Mouse (Mus musculus) gastrocnemius, postnatal 25 days (tissue): ENCODE measurements around the gene Gm11937. TPM values are rescaled to one million over a fixed set of nuclear protein-coding genes. Genes with fewer than 3 reads are reported as not detected.

Source experiments
- DNase-seq: peaks from one replicate; pipeline ENCODE4 v3.0.0; 2022
- total RNA-seq, 2 experiments: library from RNA; stranded (reverse); gene quantifications; 1 replicate in 1 of 2; 2 replicates in 1 of 2; pipeline ENCODE4 v1.2.3; 2021

Gene Gm11937
- total RNA-seq, 2 experiments from 2014 or later: not detected

DNA sequence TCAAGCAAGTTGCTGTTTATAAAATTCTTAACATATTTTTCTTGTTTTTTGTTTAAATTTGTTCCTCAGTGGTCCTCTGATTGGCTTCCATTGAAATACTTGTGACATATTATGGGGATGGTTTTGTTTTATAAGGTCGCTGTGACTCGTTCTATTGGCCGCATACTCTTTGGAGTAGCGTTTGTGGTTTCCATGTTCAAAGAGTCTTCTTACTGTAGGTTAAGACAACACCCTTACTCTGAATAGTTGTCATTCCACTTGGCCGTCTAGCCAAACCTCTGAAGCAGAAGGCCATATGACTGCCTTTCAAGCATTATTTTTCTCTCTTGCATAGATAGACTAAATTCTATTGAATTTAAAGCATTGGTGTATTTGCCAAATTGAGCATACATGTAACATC lies 28.9 kb downstream of the Gm11937 start:
- DNase-seq: no peak

DNA sequence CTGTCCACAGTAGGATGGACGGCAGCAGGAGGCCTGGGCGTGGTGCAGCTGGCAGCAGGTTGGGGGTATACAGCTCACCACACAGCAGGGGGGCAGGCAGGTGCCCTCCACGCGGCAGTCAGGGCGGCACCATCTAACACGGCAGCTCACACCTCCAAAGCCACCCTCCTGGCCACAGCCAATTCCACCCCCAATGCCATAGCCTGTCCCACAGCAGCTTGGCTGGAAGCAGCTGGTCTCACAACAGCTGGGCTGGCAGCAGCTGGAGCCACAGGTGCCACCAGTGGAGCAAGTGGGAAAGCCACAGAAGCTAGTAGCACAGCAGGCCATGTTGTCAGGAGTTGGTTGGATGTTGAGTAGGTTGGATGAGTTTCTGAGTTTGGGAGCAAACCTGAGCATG lies 29.4 kb downstream of the Gm11937 start, which contains the start of gene Krtap1-5:
Krtap1-5 (minus strand) TSS at position 381 of the 400 bp plus-strand sequence.
- no peak for DNase-seq

DNA sequence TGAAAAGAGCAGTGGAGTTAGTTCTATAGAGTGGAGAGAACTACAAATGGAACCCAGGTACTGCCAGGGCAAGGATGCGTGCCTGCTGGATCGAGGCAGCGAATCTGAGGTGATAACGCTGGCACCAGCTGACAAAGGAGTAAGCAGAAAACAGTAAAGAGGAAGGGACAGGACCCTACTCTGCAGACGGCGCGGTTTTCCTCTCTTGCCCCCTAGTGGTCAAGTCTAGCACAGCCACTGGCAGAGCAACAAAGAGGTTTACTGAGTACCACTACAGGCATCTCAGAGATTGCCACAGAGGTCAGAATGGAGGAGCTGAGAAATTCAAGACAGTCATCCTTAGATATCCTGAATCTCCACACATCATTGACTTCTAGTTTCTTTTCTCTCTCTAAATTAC lies 35.9 kb downstream of the Gm11937 start:
- DNase-seq: peak; percentile 21

DNA sequence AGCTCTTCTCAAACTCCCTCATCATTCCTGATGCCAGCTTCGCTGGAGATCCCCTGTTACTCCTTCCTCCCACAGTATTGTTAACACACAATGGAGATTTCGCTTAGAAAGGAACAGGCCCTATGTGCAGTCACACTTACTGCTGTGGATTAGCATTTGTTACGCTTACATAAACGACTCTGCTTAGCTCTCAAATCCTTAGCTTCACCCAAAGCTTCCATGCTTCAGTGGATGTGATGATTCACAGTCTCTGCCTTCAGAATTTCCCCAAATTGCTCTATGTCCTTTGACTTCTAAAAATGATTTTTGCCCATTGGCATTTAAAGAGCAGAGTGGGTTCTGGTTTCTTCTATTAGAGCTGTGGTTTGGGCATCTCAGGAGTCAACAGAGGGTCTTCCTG lies 36.8 kb downstream of the Gm11937 start:
- no peak for DNase-seq

DNA sequence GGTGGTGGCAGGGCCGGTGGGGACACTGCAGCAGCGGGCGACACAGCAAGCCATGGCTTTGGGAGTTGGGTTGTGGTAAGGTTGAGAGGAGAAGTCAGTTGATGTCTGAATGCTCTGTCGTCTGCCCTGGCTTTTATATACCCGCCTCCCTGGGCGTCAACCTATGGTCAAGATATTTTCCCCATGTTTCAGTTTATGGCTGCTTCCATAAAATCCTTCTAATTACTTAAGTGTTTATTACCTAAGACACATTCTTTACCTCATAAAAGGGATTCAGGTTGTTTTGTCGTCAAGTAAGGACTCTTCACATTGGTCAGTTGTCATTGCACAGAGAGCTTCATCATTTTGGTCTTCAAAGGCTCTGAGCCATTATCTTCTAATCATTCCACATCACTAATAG lies 43.5 kb downstream of the Gm11937 start, which contains the start of gene Krtap3-1:
Krtap3-1 (minus strand) TSS at position 101 of the 400 bp plus-strand sequence.
- no peak for DNase-seq

DNA sequence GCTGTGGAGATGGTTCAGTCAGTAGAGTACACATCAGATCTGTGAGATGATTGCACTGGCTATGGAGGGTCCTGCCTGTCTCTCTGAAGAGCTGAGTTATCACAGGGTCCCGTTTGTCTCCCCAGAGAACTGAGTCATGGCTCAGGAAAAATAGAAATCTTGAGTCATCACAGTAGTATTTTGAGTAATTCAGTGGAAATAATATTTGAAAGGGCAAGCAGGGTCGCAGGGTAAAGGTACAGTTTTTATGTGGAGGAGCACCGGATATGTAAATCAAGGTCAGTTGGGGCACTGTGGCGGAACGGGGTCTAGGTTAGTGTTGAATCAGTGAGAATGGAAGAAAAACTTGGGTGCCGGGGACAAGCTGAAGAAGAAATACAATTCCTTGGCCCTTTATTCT lies 47.4 kb downstream of the Gm11937 start:
- DNase-seq: no peak

Other genes with a start within 250 kb of the Gm11937 start
- gene Krt28, start 235.3 kb downstream of the Gm11937 start, total RNA-seq: not detected
- gene Krt10, start 220.8 kb downstream of the Gm11937 start, total RNA-seq: 1 to 10 TPM; 4.0 to 5.5 TPM
- gene Krt12, start 187.9 kb downstream of the Gm11937 start, total RNA-seq: not detected
- not detected for gene Krt20, start 172.0 kb downstream of the Gm11937 start, total RNA-seq
- gene Krt23, start 117.1 kb downstream of the Gm11937 start, total RNA-seq: not detected
- gene Krt39, start 88.9 kb downstream of the Gm11937 start, total RNA-seq: not detected
- gene Krt40, start 67.0 kb downstream of the Gm11937 start, total RNA-seq: not detected
- not detected for gene Krtap3-3, start 59.3 kb downstream of the Gm11937 start, total RNA-seq
- gene Krtap3-2, start 53.3 kb downstream of the Gm11937 start, total RNA-seq: not detected
- gene Gm11939, start 50.7 kb downstream of the Gm11937 start, total RNA-seq: not detected
- gene Krtap3-1, start 43.6 kb downstream of the Gm11937 start, total RNA-seq: not detected
- gene Krtap1-5, start 29.2 kb downstream of the Gm11937 start, total RNA-seq: not detected
- gene Krtap1-4, start 26.5 kb downstream of the Gm11937 start, total RNA-seq: not detected
- gene Krtap1-3, start 18.9 kb downstream of the Gm11937 start, total RNA-seq: not detected
- gene Krtap9-3, start 12.1 kb downstream of the Gm11937 start, total RNA-seq: not detected
- gene Gm11938, start 6.9 kb downstream of the Gm11937 start, total RNA-seq: not detected
- gene Krtap2-4, start 4.7 kb upstream of the Gm11937 start, total RNA-seq: not detected
- gene Gm11562, start 10.2 kb upstream of the Gm11937 start, total RNA-seq: not detected
- gene Krtap4-1, start 18.0 kb upstream of the Gm11937 start, total RNA-seq: not detected
- gene Krtap4-2, start 24.9 kb upstream of the Gm11937 start, total RNA-seq: not detected
- not detected for gene Krtap4-7, start 33.9 kb upstream of the Gm11937 start, total RNA-seq
- gene Gm11555, start 40.0 kb upstream of the Gm11937 start, total RNA-seq: not detected
- not detected for gene Gm11563, start 48.8 kb upstream of the Gm11937 start, total RNA-seq
- not detected for gene Krtap4-6, start 55.8 kb upstream of the Gm11937 start, total RNA-seq
- not detected for gene Gm14190, start 80.6 kb upstream of the Gm11937 start, total RNA-seq
- gene Gm14180, start 124.1 kb upstream of the Gm11937 start, total RNA-seq: not detected
- not detected for gene Gm11595, start 162.7 kb upstream of the Gm11937 start, total RNA-seq
- not detected for gene Krtap4-8, start 170.5 kb upstream of the Gm11937 start, total RNA-seq
- not detected for gene Krtap4-9, start 175.0 kb upstream of the Gm11937 start, total RNA-seq
- not detected for gene Gm11596, start 183.3 kb upstream of the Gm11937 start, total RNA-seq
- not detected for gene Gm11569, start 188.7 kb upstream of the Gm11937 start, total RNA-seq
- not detected for gene Gm11554, start 194.3 kb upstream of the Gm11937 start, total RNA-seq
- not detected for gene Krtap4-13, start 199.7 kb upstream of the Gm11937 start, total RNA-seq
- not detected for gene Gm11564, start 205.5 kb upstream of the Gm11937 start, total RNA-seq
- gene 2300003K06Rik, start 227.9 kb upstream of the Gm11937 start, total RNA-seq: not detected
- not detected for gene Krtap4-16, start 241.4 kb upstream of the Gm11937 start, total RNA-seq
- not detected for gene Gm11568, start 247.7 kb upstream of the Gm11937 start, total RNA-seq